Mouse (Mus musculus) brain, adult 2 months (tissue): Measurements from ENCODE around the gene Usp19.

Experiments
- DNase-seq: peaks from one replicate; pipeline ENCODE4 v3.0.0; 2011; ENCODE audit warnings: low read depth, low spot score

Gene Usp19

DNA sequence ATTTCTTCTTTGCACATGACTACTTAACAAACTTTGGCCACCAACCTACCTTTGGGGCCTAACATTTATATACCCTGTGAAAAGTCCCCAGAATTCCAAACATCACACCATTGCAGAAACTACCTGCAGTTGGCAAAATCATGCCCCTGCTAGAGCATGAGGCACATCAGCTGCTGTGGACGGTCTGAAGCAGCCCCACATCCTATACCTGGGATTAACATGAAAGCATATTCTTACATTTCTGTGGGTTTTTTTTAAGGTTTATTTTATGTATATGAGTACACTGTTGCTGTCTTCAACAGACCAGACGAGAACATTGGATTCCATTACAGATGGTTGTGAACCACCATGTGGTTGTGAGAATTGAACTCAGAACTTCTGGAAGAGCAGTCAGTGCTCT, 24.2 kb upstream of the Usp19 start:
- no peak for DNase-seq

- DNase-seq = no peak
Observed at GRCm38 (mm10) chr9:108469430-108469829, 21.0 kb upstream of the Usp19 start.

- no peak for DNase-seq
Observed at GRCm38 (mm10) chr9:108469845-108470244, 20.6 kb upstream of the Usp19 start.

GRCm38 (mm10) chr9:108474528-108474927, 15.9 kb upstream of the Usp19 start:
- DNase-seq = no peak

DNA sequence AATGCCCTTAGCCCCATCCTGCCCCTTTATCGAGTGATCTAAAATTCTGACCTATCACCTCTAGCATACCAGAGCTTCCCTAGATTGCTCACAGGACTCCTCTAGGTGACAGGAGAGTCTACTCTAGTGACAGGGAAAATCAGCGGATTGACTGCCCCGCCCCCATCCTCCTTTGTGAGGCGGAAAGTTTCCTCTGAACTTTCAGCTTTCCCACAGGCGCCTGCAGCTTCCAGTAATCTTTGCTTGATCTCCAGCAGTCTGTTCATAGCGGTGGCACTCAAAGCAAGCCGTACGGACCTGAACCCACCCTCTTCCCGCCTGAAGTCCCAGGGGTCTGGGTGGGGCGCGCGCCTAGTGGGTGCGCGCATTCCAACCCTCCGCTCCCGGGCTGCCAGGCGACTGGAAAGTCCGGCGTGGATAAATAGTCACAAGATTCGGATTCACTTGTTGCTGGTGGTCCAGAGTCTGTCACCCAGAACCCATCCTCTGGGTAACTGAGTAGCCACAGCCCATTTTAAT, 11.7 kb upstream of the Usp19 start:
- no peak for DNase-seq

DNA sequence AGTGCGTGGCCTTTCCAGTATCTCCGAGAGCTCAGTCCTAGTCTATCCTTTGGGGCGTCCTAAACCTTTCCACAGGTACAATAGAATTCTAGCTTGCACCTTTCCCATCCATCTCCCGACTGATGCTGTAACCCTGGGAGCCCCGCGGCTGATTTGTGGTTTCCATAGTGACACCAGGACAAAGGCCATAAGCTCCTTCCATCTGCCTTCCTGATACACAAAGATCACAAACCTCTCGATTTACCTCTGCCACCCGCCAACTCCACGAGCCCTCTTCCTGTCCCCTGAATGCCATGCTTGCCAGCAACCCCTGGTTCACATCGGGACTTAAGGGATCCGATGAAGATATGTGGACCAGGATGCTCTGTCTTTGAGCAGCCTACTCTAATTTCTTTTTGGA, 11.2 kb upstream of the Usp19 start:
- DNase-seq = no peak

GRCm38 (mm10) chr9:108479721-108480351, 10.6 kb upstream of the Usp19 start, which contains the start of gene Lamb2:
Gene Lamb2 (plus strand): TSS chr9:108479736.
- peak; percentile 30 for DNase-seq

DNA sequence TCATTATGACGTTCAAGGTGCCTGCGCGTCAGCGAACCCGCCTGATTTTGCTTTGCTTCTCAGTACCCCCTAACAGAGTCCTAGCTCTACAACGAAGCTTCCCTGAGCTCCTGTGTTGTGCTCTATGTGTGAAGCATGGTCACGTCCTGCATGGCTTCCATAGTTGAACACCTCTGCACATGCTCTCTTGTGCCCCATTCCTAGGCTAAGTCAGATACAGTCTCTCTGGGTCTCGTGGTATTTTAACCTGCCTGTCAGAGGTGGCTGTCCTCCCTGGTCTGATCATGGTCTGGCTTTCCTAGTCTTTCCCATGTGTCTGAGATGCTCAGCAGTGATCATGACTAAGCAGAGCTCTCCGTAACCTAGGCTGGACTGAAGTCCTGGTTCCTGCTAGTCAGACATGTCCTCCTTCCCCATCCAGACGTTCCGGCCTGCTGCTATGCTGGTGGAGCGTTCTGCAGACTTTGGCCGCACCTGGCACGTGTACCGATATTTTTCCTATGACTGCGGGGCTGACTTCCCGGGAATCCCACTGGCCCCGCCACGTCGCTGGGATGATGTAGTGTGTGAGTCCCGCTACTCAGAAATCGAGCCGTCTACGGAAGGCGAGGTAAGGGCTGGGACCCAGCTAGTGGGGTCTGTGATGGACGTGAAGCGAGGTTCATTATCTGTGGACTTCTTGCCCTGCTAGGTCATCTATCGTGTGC, 9.4 kb upstream of the Usp19 start:
- DNase-seq = no peak

DNA sequence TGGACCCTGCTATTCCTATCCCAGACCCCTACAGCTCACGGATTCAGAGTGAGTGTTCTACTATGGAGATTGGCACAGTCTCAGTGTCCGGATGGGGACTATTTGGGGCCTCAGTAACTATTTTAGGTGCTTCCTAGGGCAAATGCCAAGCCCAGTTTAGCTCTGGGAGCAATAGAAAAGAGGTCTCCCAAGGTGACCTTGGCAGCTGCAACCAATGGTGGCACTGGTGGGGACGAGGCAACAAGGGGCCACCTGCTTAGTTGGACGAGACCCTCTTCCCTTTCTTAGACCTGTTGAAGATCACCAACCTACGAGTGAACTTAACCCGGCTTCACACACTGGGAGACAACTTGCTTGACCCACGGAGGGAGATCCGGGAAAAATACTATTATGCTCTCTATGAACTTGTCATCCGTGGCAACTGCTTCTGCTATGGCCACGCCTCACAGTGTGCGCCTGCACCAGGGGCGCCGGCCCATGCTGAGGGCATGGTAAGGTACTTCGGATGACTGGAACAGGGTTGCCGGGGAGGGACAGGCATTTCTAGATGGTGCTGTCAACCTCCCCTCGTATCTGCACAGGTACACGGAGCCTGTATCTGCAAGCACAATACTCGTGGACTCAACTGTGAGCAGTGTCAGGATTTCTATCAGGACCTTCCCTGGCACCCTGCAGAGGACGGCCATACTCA, 8.7 kb upstream of the Usp19 start:
- DNase-seq = no peak

DNA sequence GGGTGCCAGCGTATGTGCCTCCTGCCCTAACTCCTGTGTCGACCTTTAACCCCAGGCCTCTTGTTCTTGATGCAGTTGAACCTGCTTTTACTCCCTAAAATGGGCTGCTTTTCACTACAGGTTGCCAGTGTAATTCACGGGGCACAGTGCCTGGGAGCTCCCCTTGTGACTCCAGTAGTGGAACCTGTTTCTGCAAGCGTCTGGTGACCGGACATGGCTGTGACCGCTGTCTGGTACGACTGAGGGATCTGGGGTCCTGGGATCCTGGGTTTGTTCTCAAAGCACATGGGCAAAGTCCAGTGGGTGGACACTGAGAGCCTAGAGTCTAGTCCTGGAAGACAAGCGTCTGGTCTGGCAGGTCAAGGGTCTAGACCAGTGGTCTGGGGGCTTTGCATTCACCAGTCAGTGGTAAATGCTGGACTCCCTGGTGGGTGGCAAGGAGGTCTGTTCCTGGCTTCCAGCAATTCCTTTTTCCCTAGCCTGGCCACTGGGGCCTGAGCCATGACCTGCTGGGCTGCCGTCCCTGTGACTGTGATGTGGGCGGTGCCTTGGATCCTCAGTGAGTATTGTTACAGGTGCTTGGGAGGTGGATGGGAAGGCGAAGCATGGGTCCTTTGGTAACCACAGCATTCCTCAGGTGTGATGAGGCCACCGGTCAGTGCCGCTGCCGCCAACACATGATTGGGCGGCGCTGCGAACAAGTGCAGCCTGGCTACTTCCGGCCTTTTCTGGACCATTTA, 7.2 kb upstream of the Usp19 start:
- DNase-seq = no peak

- no peak for DNase-seq
Observed at GRCm38 (mm10) chr9:108484021-108484420, 6.4 kb upstream of the Usp19 start.

- no peak for DNase-seq
Observed at GRCm38 (mm10) chr9:108485301-108485875, 5.0 kb upstream of the Usp19 start.

DNA sequence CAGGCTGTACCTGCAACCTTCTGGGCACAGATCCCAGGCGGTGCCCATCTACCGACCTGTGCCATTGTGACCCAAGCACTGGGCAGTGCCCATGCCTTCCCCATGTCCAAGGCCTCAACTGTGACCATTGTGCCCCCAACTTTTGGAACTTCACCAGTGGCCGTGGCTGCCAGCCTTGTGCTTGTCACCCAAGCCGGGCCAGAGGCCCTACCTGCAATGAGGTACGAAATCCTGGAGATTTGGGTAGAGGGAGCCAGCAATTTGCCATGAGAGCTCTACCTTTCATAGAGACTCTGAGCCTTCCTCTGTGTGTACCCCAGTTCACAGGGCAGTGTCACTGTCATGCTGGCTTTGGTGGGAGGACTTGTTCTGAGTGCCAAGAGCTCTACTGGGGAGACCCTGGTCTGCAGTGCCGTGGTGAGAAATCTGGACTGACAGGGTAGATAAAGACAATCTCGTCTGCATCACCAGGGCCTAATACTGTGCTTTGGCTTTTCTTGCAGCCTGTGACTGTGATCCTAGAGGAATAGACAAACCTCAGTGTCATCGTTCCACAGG, 3.4 kb upstream of the Usp19 start:
- DNase-seq = no peak

GRCm38 (mm10) chr9:108488403-108488802, 2.0 kb upstream of the Usp19 start:
- DNase-seq = no peak

DNA sequence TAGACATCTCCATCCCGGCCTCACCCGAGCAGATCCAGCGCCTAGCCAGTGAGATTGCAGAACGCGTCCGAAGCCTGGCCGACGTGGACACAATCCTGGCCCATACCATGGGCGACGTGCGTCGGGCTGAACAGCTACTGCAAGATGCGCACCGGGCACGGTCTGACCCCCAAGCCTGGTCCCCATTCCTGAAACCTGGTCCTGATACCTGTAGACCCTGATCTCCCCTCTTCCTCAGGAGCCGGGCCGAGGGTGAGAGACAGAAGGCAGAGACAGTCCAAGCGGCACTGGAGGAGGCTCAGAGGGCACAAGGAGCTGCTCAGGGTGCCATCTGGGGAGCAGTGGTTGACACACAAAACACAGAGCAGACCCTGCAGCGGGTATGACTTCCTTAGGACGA, 1.2 kb upstream of the Usp19 start:
- DNase-seq = no peak

DNA sequence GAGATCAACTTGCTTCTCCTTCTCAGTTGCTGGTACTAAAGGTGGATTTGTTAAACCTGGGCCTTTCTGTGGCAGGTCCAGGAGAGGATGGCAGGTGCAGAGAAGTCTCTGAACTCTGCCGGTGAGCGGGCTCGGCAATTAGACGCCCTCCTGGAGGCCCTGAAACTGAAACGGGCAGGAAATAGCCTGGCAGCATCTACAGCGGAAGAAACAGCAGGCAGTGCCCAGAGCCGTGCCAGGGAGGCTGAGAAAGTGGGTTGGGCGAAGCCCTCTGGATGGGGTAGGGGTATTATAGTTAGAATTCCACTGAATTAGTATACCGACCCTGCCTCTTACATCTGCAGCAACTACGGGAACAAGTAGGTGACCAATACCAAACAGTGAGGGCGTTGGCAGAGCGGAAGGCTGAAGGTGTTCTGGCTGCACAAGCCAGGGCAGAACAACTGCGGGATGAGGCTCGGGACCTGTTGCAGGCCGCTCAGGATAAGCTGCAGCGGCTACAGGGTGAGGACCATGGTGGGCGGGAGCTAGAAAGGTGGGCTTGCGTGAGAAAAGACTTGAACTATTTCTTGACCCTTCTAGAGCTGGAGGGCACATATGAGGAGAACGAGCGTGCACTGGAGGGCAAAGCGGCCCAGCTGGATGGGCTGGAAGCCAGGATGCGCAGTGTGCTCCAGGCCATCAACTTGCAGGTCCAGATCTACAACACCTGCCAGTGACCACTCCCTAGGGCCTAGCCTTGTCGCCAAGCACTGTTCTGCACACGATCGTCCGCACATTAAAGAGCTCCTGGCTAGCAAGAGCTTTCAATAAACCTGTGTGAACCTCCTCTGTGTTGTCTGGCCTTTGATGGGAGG, 472 bp upstream of the Usp19 start:
- no peak for DNase-seq

DNA sequence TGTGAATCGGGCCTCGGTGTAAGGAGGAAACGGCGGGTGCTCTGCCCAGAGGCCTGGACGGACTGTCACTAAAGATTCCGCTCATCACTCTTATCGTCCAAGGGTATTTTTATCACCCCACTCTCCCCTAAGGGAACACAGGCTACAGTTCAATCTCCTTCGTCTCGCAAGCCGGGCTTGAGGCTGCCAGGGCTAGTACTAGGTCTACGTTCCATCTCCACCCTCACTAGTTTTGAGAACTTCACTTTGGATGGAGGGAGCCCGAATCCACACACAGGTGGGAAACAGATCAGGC, 831 bp downstream of the Usp19 start:
- no peak for DNase-seq

GRCm38 (mm10) chr9:108492043-108492750, 1.8 kb downstream of the Usp19 start:
- peak; percentile 11 for DNase-seq

DNA sequence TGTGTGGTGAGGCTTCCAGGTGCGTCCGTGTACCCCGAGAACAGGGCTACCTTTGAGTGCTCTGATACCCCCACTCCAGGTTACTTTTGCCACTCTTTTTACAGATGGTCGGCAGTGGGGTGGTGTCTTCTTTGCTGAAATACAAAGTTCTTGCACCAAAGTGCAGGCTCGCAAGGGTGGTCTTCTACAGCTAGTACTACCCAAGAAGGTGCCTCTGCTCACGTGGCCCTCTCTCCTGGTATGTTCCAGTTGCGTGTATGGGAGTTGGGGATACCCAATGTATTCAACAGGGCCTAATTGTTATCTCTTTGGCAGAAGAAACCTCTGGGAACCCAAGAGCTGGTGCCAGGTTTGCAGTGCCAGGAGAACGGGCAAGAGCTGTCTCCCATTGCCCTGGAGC, 2.8 kb downstream of the Usp19 start:
- DNase-seq = no peak
